Mouse (Mus musculus): Measurements from ENCODE around the gene Radil. TPM values are rescaled to one million over a fixed set of nuclear protein-coding genes. Genes with fewer than 3 reads are reported as not detected.
A peak's percentile ranks its signal among the peaks of the same experiment; 100 is the strongest.

Gene Radil
- polyA plus RNA-seq, 1 experiment from 2014 or later = 2.0 TPM

DNA sequence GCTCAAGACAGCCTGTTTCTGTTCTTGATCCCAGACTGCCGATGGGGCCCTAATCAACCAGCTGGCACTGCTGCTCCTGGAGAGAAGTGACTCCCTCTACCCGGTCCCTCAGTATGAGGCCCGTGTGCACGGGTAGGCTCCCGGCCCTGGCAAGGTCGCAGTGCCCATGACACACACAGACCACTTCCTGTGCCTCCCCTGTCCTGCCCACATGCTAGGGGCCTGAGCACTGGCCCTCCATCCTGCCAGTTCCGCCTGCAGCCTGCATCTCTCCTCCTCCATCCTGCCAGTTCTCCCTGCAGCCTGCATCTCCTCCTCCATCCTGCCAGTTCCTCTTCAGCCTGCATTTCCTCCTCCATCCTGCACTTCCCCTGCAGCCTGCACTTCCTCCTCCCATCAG is 75.2 kb downstream of the Radil start:
- Histone ChIP-seq H3K4me1 (peaks cover 4% of the 10 kb centered on the region; the same call in 1 of the 2 replicates), H3K27ac (no peak overlapping the region), H3K4me2 (no peak overlapping the region), H3K36me3 (peaks cover 10% of the 10 kb centered on the region; the same call in 1 of the 2 replicates), H3K9ac (no peak overlapping the region), H3K9me3 (no peaks in the 10 kb centered on the region), H3K27me3 (replicated peaks) (no peaks in the 10 kb centered on the region), H3K4me3 (replicated peaks) (no peak overlapping the region)
- no peak for ATAC-seq (ENCODE audit: insufficient read depth, low FRiP score, low read depth)
- 76% methylated on average over 7 of the region's 7 CpGs for WGBS

DNA sequence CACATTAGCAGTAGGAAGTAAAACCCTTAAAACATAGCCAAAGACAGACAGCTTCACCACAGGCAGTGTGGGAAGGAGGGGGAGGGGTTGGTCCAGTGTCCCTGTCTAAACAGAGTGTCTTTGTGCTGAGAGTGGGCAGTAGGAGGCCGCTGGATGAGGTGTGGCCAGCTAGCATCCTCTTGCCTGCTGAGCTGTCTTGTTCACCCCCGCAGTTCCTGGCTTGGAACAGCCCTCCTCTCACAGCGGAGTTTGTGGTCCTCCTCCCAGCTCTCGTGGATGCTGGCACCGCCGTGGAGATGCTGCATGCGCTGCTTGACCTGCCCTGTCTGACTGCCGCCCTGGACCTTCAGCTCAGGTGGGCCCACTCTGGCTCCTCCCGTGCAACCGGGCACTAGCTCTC is 77.2 kb downstream of the Radil start:
- 73% methylated on average over 10 of the region's 10 CpGs for WGBS
- Histone ChIP-seq H3K9me3 (no peaks in the 10 kb centered on the region), H3K36me3 (peaks cover 22% of the 10 kb centered on the region), H3K9ac (no peak overlapping the region), H3K27me3 (replicated peaks) (no peaks in the 10 kb centered on the region), H3K4me2 (no peak overlapping the region), H3K4me3 (replicated peaks) (no peak overlapping the region), H3K27ac (no peak overlapping the region), H3K4me1 (no peaks in the 10 kb centered on the region)
- no peak for ATAC-seq (ENCODE audit: insufficient read depth, low FRiP score, low read depth)

DNA sequence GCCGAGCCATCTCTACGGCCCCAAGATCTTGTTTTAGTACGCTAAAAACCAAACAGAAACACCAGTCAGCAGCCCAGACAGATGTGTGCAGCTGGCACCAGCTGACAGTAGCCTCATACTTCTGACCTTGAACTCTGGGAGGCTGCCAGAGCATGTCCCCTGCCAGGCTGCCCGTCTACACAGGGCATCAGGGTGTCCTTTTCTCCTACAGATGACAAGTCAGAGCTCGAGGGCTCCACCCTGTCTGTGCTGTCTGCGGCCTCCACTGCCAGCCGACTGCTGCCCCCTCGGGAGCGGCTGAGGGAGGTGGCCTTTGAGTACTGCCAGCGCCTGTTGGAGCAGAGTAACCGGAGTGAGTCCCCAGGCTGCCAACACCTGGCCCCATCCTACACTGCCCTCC is 81.1 kb downstream of the Radil start:
- peaks cover 2% of the 10 kb centered on the region for H3K4me1 ChIP-seq
- no peak for ATAC-seq (ENCODE audit: insufficient read depth, low FRiP score, low read depth)
- no peak overlapping the region for H3K27ac ChIP-seq
- H3K4me2 ChIP-seq = no peak overlapping the region
- H3K9ac ChIP-seq = no peak overlapping the region
- H3K36me3 ChIP-seq = peaks cover 23% of the 10 kb centered on the region
- no peaks in the 10 kb centered on the region for H3K9me3 ChIP-seq
- 84% methylated on average over 11 of the region's 11 CpGs for WGBS
- H3K27me3 ChIP-seq (replicated peaks) = no peaks in the 10 kb centered on the region
- H3K4me3 ChIP-seq (replicated peaks) = no peak overlapping the region

DNA sequence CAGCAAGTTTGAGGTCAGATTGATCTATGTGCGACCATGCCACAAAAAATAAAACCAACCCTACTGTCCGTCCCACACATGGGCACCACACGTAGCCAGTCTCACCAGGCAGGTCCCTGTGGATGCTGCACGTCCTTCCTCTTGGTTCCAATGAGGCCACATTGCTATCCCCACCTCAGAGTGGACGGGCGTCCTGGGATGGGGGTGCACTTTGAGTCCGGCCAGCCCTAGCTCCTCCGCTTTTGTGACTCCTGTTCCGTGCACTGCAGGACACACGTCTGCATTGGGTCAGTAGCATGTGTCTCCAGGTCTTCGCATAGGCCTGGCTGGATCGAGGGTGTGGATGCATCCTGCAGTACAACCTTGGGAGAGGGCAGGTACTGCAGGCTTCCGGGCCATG is 82.5 kb downstream of the Radil start:
- Histone ChIP-seq H3K9ac (no peak overlapping the region), H3K4me2 (no peak overlapping the region), H3K4me3 (replicated peaks) (no peak overlapping the region), H3K27me3 (replicated peaks) (no peaks in the 10 kb centered on the region), H3K36me3 (peaks cover 23% of the 10 kb centered on the region), H3K27ac (no peak overlapping the region), H3K4me1 (peaks cover 7% of the 10 kb centered on the region), H3K9me3 (no peaks in the 10 kb centered on the region)
- 95% methylated on average over 13 of the region's 13 CpGs for WGBS
- no peak for ATAC-seq (ENCODE audit: insufficient read depth, low FRiP score, low read depth)

DNA sequence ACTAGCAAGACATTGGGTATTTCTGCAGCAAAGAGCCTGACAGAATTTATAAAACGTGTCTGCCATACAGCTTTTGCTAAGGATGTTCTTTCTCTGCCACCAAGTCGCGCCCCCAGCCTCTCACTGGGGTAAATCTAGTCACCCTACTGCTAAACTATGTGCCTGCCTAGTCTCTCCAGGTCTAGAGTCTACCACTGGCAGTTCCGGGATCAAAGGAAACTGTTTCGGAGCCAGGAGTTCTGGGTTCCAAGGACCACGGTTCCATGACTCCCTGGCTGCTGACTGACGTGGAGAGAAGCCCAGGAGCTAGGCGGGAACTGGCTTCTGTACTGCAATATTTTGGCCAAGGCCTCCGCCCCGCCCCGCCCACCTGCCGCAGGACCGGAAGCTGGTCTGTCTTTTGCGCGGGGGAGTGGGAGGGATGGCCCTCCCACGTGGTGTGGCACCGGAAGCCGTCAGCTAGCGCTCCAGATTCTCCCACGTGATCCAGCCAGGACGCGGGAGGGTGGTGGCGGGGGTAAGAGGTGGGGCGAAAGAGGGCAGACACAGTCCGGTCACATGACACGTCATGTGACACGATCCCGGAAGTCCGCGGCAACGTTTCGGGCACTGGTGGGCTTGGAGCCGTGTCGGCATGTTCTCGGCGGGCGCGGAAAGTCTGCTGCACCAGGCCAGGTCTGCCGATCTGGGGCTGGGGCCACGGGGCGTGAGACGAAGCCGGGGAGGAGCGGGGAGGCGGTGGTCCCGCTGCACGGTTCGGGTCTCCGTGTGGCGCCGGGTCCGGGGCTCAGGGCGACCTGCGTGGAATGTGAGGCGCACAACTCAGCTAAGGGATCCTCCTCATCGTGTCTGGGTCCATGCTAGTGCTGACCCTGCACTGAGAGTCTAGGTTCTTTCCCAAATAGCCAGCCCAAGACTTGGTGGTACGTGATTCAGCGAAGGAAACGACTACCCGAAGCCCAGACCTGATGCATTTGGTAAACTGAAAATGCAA is 87.1 kb downstream of the Radil start, which contains the start of gene Ap5z1:
TSS of gene Ap5z1 (plus strand) at position 484 of the 994 bp plus-strand sequence.
- 2% methylated on average over 60 of the region's 60 CpGs for WGBS
- H3K4me1 ChIP-seq = peaks cover 7% of the 10 kb centered on the region
- no peaks in the 10 kb centered on the region for H3K9me3 ChIP-seq
- peak within 1 kb of the TSS; percentile 79 for H3K4me2 ChIP-seq
- peak within 1 kb of the TSS; percentile 40 for H3K9ac ChIP-seq
- H3K27me3 ChIP-seq (replicated peaks) = no peaks in the 10 kb centered on the region
- peaks cover 3% of the 10 kb centered on the region; the same call in 1 of the 2 replicates for H3K36me3 ChIP-seq
- peak within 1 kb of the TSS; percentile 83 for H3K27ac ChIP-seq
- ATAC-seq (ENCODE audit: insufficient read depth, low FRiP score, low read depth) = peak; percentile 91
- H3K4me3 ChIP-seq (replicated peaks) = peak within 1 kb of the TSS; percentile 73

DNA sequence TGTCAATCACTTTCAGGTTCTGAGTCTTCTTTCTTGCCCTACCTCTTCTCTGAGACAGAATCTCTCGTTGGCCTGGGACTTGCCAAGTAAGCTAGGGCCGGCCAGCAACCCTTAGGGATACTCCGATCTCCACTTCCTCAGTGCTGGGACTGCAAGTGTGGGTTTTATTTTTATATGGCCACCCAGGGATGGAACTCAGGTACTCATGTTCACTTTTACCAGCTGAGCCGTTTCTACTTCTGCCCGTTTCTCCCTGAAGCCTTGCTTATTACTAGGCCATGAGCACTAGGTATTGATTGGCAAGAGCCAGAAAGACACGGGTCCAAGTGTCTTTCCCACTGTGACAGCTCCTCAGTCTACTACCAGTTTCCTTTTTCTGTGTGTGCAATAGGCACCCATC is 87.9 kb downstream of the Radil start:
- H3K9ac ChIP-seq = no peak overlapping the region
- ATAC-seq (ENCODE audit: insufficient read depth, low FRiP score, low read depth) = no peak
- 84% methylated on average over 6 of the region's 6 CpGs for WGBS
- H3K4me3 ChIP-seq (replicated peaks) = no peak overlapping the region
- H3K4me2 ChIP-seq = peak overlapping the region; percentile 79
- H3K27ac ChIP-seq = peak overlapping the region; percentile 83
- peaks cover 7% of the 10 kb centered on the region; the same call in 1 of the 2 replicates for H3K36me3 ChIP-seq
- no peaks in the 10 kb centered on the region for H3K9me3 ChIP-seq
- H3K4me1 ChIP-seq = peaks cover 7% of the 10 kb centered on the region
- H3K27me3 ChIP-seq (replicated peaks) = no peaks in the 10 kb centered on the region

DNA sequence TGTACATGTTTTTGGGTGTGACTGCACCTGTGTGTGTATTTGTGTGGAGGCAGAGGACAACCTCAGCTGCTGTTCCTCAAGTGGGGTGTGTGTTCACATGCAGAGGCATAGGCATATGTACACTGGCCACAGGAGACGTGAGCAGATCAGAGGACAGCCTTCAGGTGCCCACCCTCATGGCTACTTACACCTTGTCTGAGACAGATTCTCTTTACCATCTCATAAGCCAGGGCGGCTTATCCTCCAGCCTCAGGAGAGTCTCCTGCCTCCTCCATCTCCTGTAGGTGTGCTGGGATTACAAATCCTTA is 88.3 kb downstream of the Radil start:
- H3K4me3 ChIP-seq (replicated peaks) = no peak overlapping the region
- H3K4me1 ChIP-seq = peaks cover 7% of the 10 kb centered on the region
- H3K27me3 ChIP-seq (replicated peaks) = no peaks in the 10 kb centered on the region
- H3K9ac ChIP-seq = no peak overlapping the region
- H3K4me2 ChIP-seq = no peak overlapping the region
- WGBS = 98% methylated on average over 2 of the region's 2 CpGs
- H3K27ac ChIP-seq = peak overlapping the region; percentile 83; the same call in 1 of the 2 replicates
- H3K36me3 ChIP-seq = peaks cover 8% of the 10 kb centered on the region; the same call in 1 of the 2 replicates
- no peaks in the 10 kb centered on the region for H3K9me3 ChIP-seq
- no peak for ATAC-seq (ENCODE audit: insufficient read depth, low FRiP score, low read depth)

DNA sequence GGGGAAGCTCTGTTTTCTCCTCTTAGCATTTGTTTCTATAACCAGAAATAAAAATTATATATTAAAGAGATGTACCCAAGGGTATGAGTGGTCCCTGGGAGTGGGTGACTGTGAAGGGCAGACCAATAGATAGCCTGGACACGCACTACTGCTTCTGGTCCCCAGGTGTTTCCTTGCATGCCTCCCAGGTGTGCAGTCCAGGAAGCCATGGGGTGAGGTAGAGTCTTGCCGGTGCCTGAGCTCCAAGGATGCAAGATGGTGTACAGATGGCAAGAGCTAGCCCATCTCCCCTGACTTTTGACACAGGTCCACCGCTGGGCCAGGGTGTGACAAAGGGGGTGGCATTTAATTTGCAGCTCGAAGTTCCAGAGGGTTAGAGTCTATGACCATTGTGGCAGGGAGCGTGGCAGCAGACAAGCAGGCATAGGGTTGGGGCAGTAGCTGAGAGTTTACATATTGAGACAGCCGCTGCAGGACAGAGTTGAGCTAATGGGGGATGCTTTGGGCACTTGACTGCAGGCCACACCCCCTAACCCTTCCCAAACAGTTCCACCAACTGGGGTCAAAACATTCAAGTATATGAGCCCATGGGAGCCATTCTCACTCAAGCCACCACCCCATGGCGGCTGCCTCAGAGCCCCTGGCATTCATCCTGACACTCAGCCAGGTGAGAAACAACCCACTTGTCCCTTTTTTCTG is 88.8 kb downstream of the Radil start:
- Histone ChIP-seq H3K9me3 (no peaks in the 10 kb centered on the region), H3K4me3 (replicated peaks) (no peak overlapping the region), H3K36me3 (peaks cover 9% of the 10 kb centered on the region; the same call in 1 of the 2 replicates), H3K9ac (no peak overlapping the region), H3K27ac (no peak overlapping the region), H3K4me2 (no peak overlapping the region), H3K27me3 (replicated peaks) (no peaks in the 10 kb centered on the region), H3K4me1 (peaks cover 10% of the 10 kb centered on the region)
- 95% methylated on average over 7 of the region's 7 CpGs for WGBS
- ATAC-seq (ENCODE audit: insufficient read depth, low FRiP score, low read depth) = no peak

DNA sequence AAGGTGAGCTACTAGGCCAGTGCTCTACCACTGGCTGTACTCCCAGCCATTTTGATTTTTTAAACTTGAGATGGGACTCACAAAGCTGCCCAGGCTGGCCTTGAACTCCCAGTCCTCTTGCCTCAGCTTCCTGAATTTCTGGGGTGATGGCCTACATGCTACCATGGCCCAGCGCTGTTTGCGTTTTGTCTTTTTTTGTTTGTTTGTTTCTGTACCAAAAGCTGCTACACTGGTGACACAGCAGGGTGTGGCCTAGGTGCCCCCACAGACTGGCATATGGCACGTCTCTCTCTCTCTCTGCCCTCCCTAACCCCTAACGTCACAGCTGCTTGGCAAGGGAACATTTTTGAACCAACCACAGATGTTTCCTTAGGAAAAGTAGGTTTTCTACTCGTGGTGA is 91.1 kb downstream of the Radil start:
- H3K27me3 ChIP-seq (replicated peaks) = no peaks in the 10 kb centered on the region
- peaks cover 24% of the 10 kb centered on the region; the same call in 1 of the 2 replicates for H3K36me3 ChIP-seq
- no peak overlapping the region for H3K4me3 ChIP-seq (replicated peaks)
- 73% methylated on average over 5 of the region's 5 CpGs for WGBS
- H3K4me1 ChIP-seq = peaks cover 8% of the 10 kb centered on the region
- H3K9ac ChIP-seq = no peak overlapping the region
- H3K4me2 ChIP-seq = no peak overlapping the region
- no peaks in the 10 kb centered on the region for H3K9me3 ChIP-seq
- ATAC-seq (ENCODE audit: insufficient read depth, low FRiP score, low read depth) = no peak
- H3K27ac ChIP-seq = no peak overlapping the region

DNA sequence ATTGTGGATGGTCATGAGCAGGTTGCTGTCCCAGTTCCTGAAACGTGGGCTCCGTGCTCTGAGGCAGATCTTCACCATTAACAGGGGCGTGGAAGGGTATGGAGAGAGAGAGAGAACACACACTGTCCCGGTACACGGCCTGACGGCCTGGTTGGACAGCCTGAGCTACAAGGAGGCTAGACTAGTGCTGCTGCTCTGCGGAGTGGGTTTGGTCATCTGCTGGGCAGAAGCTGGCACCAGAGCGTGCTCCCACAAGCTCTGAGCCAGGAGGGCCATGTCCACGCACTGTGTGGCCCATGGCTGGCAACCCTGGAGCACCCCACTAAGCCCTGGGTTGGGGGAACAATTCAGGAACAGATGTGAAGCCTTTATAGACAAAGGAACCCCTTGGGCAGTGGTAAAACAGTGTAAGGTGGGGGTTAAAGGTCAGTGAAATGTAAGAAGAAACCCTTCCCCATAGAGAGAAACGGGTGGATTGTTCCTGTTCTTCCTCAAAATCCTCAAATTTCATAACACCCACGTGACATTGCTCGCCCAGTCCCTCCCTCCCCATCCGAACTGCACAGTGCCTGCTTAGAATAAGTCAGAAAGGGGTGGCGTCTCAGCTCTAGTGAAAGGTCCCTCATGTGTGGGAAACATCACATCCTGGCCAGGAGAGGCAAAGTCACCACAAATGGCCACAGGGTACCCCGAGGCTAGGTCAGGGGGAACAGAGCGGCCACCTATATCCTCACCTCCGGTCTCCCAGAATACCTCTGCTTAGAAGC is 91.9 kb downstream of the Radil start:
- Histone ChIP-seq H3K36me3 (peaks cover 24% of the 10 kb centered on the region; the same call in 1 of the 2 replicates), H3K4me2 (no peak overlapping the region), H3K9ac (no peak overlapping the region), H3K4me1 (peaks cover 3% of the 10 kb centered on the region; the same call in 1 of the 2 replicates), H3K9me3 (no peaks in the 10 kb centered on the region), H3K4me3 (replicated peaks) (no peak overlapping the region), H3K27ac (no peak overlapping the region), H3K27me3 (replicated peaks) (no peaks in the 10 kb centered on the region)
- WGBS = 82% methylated on average over 17 of the region's 17 CpGs
- no peak for ATAC-seq (ENCODE audit: insufficient read depth, low FRiP score, low read depth)

DNA sequence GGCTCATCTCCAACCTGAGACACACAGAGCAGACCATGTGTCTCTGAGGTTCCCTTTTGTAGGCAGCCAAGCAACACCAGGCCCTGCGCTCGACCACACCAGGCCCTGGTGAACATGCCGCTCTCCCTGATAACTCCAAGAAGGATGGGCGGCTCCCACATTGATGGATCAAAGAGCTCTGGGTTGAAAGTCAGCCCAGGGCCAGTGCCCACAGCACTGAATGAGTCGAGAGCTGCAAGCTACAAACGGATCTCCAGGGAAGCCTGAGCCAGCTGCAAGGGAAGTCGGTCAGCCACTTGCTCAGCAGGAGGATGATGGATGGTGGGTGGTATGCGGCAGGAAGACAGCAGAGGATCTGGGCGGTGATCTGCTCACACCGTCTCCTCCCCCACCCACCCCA is 93.6 kb downstream of the Radil start:
- no peak; the same call in 1 of the 2 replicates for ATAC-seq (ENCODE audit: insufficient read depth, low FRiP score, low read depth)
- H3K9ac ChIP-seq = no peak overlapping the region
- H3K27ac ChIP-seq = peak overlapping the region; percentile 54; the same call in 1 of the 2 replicates
- peaks cover 38% of the 10 kb centered on the region for H3K36me3 ChIP-seq
- no peak overlapping the region for H3K4me3 ChIP-seq (replicated peaks)
- H3K27me3 ChIP-seq (replicated peaks) = no peaks in the 10 kb centered on the region
- H3K9me3 ChIP-seq = no peaks in the 10 kb centered on the region
- peaks cover 3% of the 10 kb centered on the region; the same call in 1 of the 2 replicates for H3K4me1 ChIP-seq
- WGBS = 46% methylated on average over 10 of the region's 10 CpGs
- H3K4me2 ChIP-seq = no peak overlapping the region

Data from stomach, embryonic 15.5 days (tissue).